ENCODE assay signal across 8 mouse cellular contexts in genomic region chr13:56475363-56475762, GRCm38 (mm10). TPM values are rescaled to one million over a fixed set of nuclear protein-coding genes. Genes with fewer than 3 reads are reported as not detected.
DNase-seq lines count a peak whose midpoint lies in the region; ATAC-seq and TF ChIP-seq lines count a peak whose summit lies in the region.
"Had no signal": no experiment of that assay in that cellular context is flagged by ENCODE, and none has a peak within 500 bp of the region (broad histone marks: within the 10 kb centered on the region; RNA-seq: fewer than 3 reads in every experiment).

No protein-coding gene starts in this region.

- H3K27ac ChIP-seq in kidney, embryonic 14.5 days (ENCODE audit: low read depth, low read length), result no peak overlapping the region
- no peak overlapping the region for H3K27ac ChIP-seq in lung, postnatal 0 days (ENCODE audit: low read length)
- H3K27ac ChIP-seq: limb, embryonic 12.5 days had no signal

- H3K4me3 ChIP-seq in kidney, embryonic 14.5 days (ENCODE audit: low read length), result no peak overlapping the region
- H3K4me3 ChIP-seq in lung, postnatal 0 days (ENCODE audit: low read depth, low read length), result no peak overlapping the region
- H3K4me3 ChIP-seq: limb, embryonic 12.5 days had no signal

- peaks cover 12% of the 10 kb centered on the region; the same call in 1 of the 2 replicates for H3K4me1 ChIP-seq in kidney, embryonic 14.5 days (ENCODE audit: control insufficient read depth, insufficient read depth, low read length)
- no peaks in the 10 kb centered on the region for H3K4me1 ChIP-seq in lung, postnatal 0 days (ENCODE audit: insufficient read depth, low read depth, low read length)

- H3K36me3 ChIP-seq in kidney, embryonic 14.5 days (ENCODE audit: control insufficient read depth, insufficient read depth, low read length), result no peaks in the 10 kb centered on the region
- no peaks in the 10 kb centered on the region for H3K36me3 ChIP-seq in lung, postnatal 0 days (ENCODE audit: insufficient read depth, low read length)
- H3K36me3 ChIP-seq: limb, embryonic 12.5 days had no signal

- TF ChIP-seq CTCF in lung, postnatal 0 days (IDR thresholded peaks at IDR 0.05), result peak; percentile 91

- no peak for TF ChIP-seq EP300 in lung, postnatal 0 days (IDR thresholded peaks at IDR 0.05)

- peak; percentile 65 for ATAC-seq in granulocyte monocyte progenitor cell, adult 5-6 weeks (replicated peaks; ENCODE audit: poor library complexity, severe bottlenecking)
- 0 out of 2 replicates have a peak, but pooled peaks have one; percentile 61 for ATAC-seq in kidney, embryonic 14.5 days (ENCODE audit: low FRiP score, low TSS enrichment)
- ATAC-seq in lung, postnatal 0 days, result peak; percentile 38

- H3K4me2 ChIP-seq in kidney, embryonic 14.5 days (replicated peaks; ENCODE audit: low read depth, low read length), result no peak overlapping the region
- H3K4me2 ChIP-seq in lung, postnatal 0 days (replicated peaks; ENCODE audit: low read depth, low read length), result 0 out of 2 replicates have a peak overlapping the region, but pooled peaks have one; percentile 14
- H3K4me2 ChIP-seq: limb, embryonic 12.5 days had no signal

- 35% methylated on average over 4 of the region's 4 CpGs for WGBS in kidney, embryonic 14.5 days
- WGBS in lung, postnatal 0 days, result 18% methylated on average over 4 of the region's 4 CpGs

- no peaks in the 10 kb centered on the region for H3K27me3 ChIP-seq in kidney, embryonic 14.5 days (ENCODE audit: control insufficient read depth, insufficient read depth, low read length)
- H3K27me3 ChIP-seq in lung, postnatal 0 days (replicated peaks; ENCODE audit: insufficient read depth, low read length), result no peaks in the 10 kb centered on the region
- H3K27me3 ChIP-seq: limb, embryonic 12.5 days had no signal

- DNase-seq in 3T3-L1 (ENCODE audit: low read depth, low spot score), result peak; percentile 80
- peak; percentile 66 for DNase-seq in CD4-positive helper T cell, adult 2 months (ENCODE audit: low read depth, low spot score)
- peak; percentile 22 for DNase-seq in brain, embryonic 18.5 days (ENCODE audit: low read depth, low spot score)
- DNase-seq in lung, postnatal 0 days (ENCODE audit: low spot score), result peak; percentile 80
- DNase-seq in retina, postnatal 1 day, result peak; percentile 75

- H3K9me3 ChIP-seq in kidney, embryonic 14.5 days (ENCODE audit: control insufficient read depth, low read length), result no peaks in the 10 kb centered on the region
- H3K9me3 ChIP-seq in lung, postnatal 0 days (ENCODE audit: low read length), result no peaks in the 10 kb centered on the region
- H3K9me3 ChIP-seq: limb, embryonic 12.5 days had no signal

- no peak overlapping the region for H3K9ac ChIP-seq in kidney, embryonic 14.5 days (ENCODE audit: low read depth, low read length)
- no peak overlapping the region for H3K9ac ChIP-seq in lung, postnatal 0 days (replicated peaks; ENCODE audit: low read depth)
- H3K9ac ChIP-seq: limb, embryonic 12.5 days had no signal

RNA-seq across cellular contexts. Expression of gene Il9, which starts 6.7 kb away (rescaled TPM):
- total RNA-seq in granulocyte monocyte progenitor cell, adult 5-6 weeks (2014; fragmentation: Nextera tagmentation), result not detected in 2 replicates
- total RNA-seq in granulocyte monocyte progenitor cell, adult 5-6 weeks (2017), result not detected in 2 replicates
- not detected in 2 replicates for polyA plus RNA-seq in kidney, embryonic 14.5 days (2014; fragmentation: Nextera tagmentation; extraction: Ambion mirVana)
- not detected in 2 replicates for polyA plus RNA-seq in lung, postnatal 0 days (2015; fragmentation: Nextera tagmentation; extraction: Ambion mirVana)
- polyA plus RNA-seq: limb, embryonic 12.5 days had no signal

RNA-seq across cellular contexts. Expression of gene Slc25a48, which starts 37.2 kb away (rescaled TPM):
- total RNA-seq in granulocyte monocyte progenitor cell, adult 5-6 weeks (2014; fragmentation: Nextera tagmentation), result not detected in 2 replicates
- not detected in 2 replicates for total RNA-seq in granulocyte monocyte progenitor cell, adult 5-6 weeks (2017)
- 0.69 and 0.94 TPM in 2 replicates for polyA plus RNA-seq in kidney, embryonic 14.5 days (2014; fragmentation: Nextera tagmentation; extraction: Ambion mirVana)
- not detected in 2 replicates for polyA plus RNA-seq in lung, postnatal 0 days (2015; fragmentation: Nextera tagmentation; extraction: Ambion mirVana)

RNA-seq across cellular contexts. Expression of gene Fbxl21, which starts 46.9 kb away (rescaled TPM):
- total RNA-seq in granulocyte monocyte progenitor cell, adult 5-6 weeks (2014; fragmentation: Nextera tagmentation), result 1.3 TPM in 1 of 2 replicates, not detected in the other
- 0.22 and 0.57 TPM in 2 replicates for total RNA-seq in granulocyte monocyte progenitor cell, adult 5-6 weeks (2017)
- 2.9 and 3.6 TPM in 2 replicates for polyA plus RNA-seq in kidney, embryonic 14.5 days (2014; fragmentation: Nextera tagmentation; extraction: Ambion mirVana)
- polyA plus RNA-seq in lung, postnatal 0 days (2015; fragmentation: Nextera tagmentation; extraction: Ambion mirVana), result 0.58 and 0.67 TPM in 2 replicates

RNA-seq across cellular contexts. Expression of gene Gm3045, which starts 49.0 kb away (rescaled TPM):
- not detected in 2 replicates for total RNA-seq in granulocyte monocyte progenitor cell, adult 5-6 weeks (2014; fragmentation: Nextera tagmentation)
- not detected in 2 replicates for total RNA-seq in granulocyte monocyte progenitor cell, adult 5-6 weeks (2017)
- polyA plus RNA-seq in kidney, embryonic 14.5 days (2014; fragmentation: Nextera tagmentation; extraction: Ambion mirVana), result not detected in 2 replicates
- not detected in 2 replicates for polyA plus RNA-seq in lung, postnatal 0 days (2015; fragmentation: Nextera tagmentation; extraction: Ambion mirVana)
- polyA plus RNA-seq: limb, embryonic 12.5 days had no signal

Comparison
In these comparisons a context has a peak if more than half of its experiments do, and no peak if none do; other contexts are left out.
1. DNase-seq: peak in every context shown above with its lines; median percentile 80 in 3T3-L1; 80 in lung, postnatal 0 days; 75 in retina, postnatal 1 day; 66 in CD4-positive helper T cell, adult 2 months; 22 in brain, embryonic 18.5 days.